Mouse (Mus musculus): ENCODE data around the gene Tmem186.

Tmem186 gene

GRCm38 (mm10) chr16:8667261-8667660, 29.7 kb upstream of the Tmem186 start:
- no peak for DNase-seq (ENCODE audit: low read depth, low spot score)

- peak; percentile 49 for DNase-seq (ENCODE audit: low read depth, low spot score)
Observed at GRCm38 (mm10) chr16:8666452-8666851, 28.9 kb upstream of the Tmem186 start.

- DNase-seq (ENCODE audit: low read depth, low spot score) = no peak
Observed at GRCm38 (mm10) chr16:8665367-8665766, 27.9 kb upstream of the Tmem186 start.

GRCm38 (mm10) chr16:8663606-8664539, 26.4 kb upstream of the Tmem186 start:
- DNase-seq (ENCODE audit: low read depth, low spot score) = no peak

GRCm38 (mm10) chr16:8663022-8663421, 25.5 kb upstream of the Tmem186 start:
- no peak for DNase-seq (ENCODE audit: low read depth, low spot score)

- no peak for DNase-seq (ENCODE audit: low read depth, low spot score)
Observed at GRCm38 (mm10) chr16:8658764-8659163, 21.3 kb upstream of the Tmem186 start.

GRCm38 (mm10) chr16:8658349-8658748, 20.8 kb upstream of the Tmem186 start:
- no peak for DNase-seq (ENCODE audit: low read depth, low spot score)

GRCm38 (mm10) chr16:8656256-8656655, 18.7 kb upstream of the Tmem186 start:
- peak; percentile 65 for DNase-seq (ENCODE audit: low read depth, low spot score)

- peak; percentile 54 for DNase-seq (ENCODE audit: low read depth, low spot score)
Observed at GRCm38 (mm10) chr16:8655599-8655998, 18.1 kb upstream of the Tmem186 start.

GRCm38 (mm10) chr16:8655108-8655507, 17.6 kb upstream of the Tmem186 start:
- DNase-seq (ENCODE audit: low read depth, low spot score) = no peak

GRCm38 (mm10) chr16:8650007-8650406, 12.5 kb upstream of the Tmem186 start:
- DNase-seq (ENCODE audit: low read depth, low spot score) = no peak

GRCm38 (mm10) chr16:8645546-8645945, 8.0 kb upstream of the Tmem186 start:
- no peak for DNase-seq (ENCODE audit: low read depth, low spot score)

- DNase-seq (ENCODE audit: low read depth, low spot score) = peak; percentile 69
Observed at GRCm38 (mm10) chr16:8643855-8644254, 6.3 kb upstream of the Tmem186 start.

GRCm38 (mm10) chr16:8639466-8640191, 2.1 kb upstream of the Tmem186 start:
- no peak for DNase-seq (ENCODE audit: low read depth, low spot score)

GRCm38 (mm10) chr16:8638131-8638530, 619 bp upstream of the Tmem186 start:
- DNase-seq (ENCODE audit: low read depth, low spot score) = no peak

GRCm38 (mm10) chr16:8636867-8637216, 670 bp downstream of the Tmem186 start:
- DNase-seq (ENCODE audit: low read depth, low spot score) = no peak

GRCm38 (mm10) chr16:8631428-8631827, 6.1 kb downstream of the Tmem186 start:
- no peak for DNase-seq (ENCODE audit: low read depth, low spot score)

GRCm38 (mm10) chr16:8630419-8630818, 7.1 kb downstream of the Tmem186 start:
- no peak for DNase-seq (ENCODE audit: low read depth, low spot score)

GRCm38 (mm10) chr16:8620315-8621115, 17.0 kb downstream of the Tmem186 start:
- no peak for DNase-seq (ENCODE audit: low read depth, low spot score)

GRCm38 (mm10) chr16:8619659-8620314, 17.7 kb downstream of the Tmem186 start:
- no peak for DNase-seq (ENCODE audit: low read depth, low spot score)

- no peak for DNase-seq (ENCODE audit: low read depth, low spot score)
Observed at GRCm38 (mm10) chr16:8613447-8613846, 24.1 kb downstream of the Tmem186 start.
